Comparison of ENCODE assay signal across 18 mouse cellular contexts in genomic region chr2:140200713-140201112, GRCm38 (mm10). TPM values are rescaled to one million over a fixed set of nuclear protein-coding genes. Genes with fewer than 3 reads are reported as not detected.
DNase-seq lines count a peak whose midpoint lies in the region; ATAC-seq and TF ChIP-seq lines count a peak whose summit lies in the region.
"Had no signal": no experiment of that assay in that cellular context is flagged by ENCODE, and none has a peak within 500 bp of the region (broad histone marks: within the 10 kb centered on the region; RNA-seq: fewer than 3 reads in every experiment).

No protein-coding gene starts in this region.

- peaks cover 9% of the 10 kb centered on the region; the same call in 1 of the 2 replicates for H3K36me3 ChIP-seq in heart, adult 2 months (ENCODE audit: control insufficient read depth, insufficient read depth, low read length)
- H3K36me3 ChIP-seq in lung, embryonic 14.5 days (ENCODE audit: insufficient read depth): peaks cover 39% of the 10 kb centered on the region

- no peak for DNase-seq in heart, adult 2 months
- DNase-seq in heart, adult 8-10 months (ENCODE audit: low spot score): no peak
- peak; percentile 34 for DNase-seq in lung, embryonic 14.5 days
- DNase-seq in lung, postnatal 14 days: no peak
- no peak for DNase-seq in Patski (ENCODE audit: low read depth, low spot score)
- DNase-seq in spleen, postnatal 14 days (ENCODE audit: low spot score in 2 of 2): no peak
- DNase-seq: adrenal gland, postnatal 25 days; cerebellum, adult 11 months; kidney, postnatal 25 days; right cerebral cortex, postnatal 4 days had no signal

- TF ChIP-seq EP300 in heart, adult 2 months (IDR thresholded peaks at IDR 0.05; ENCODE audit: insufficient read depth, low read depth, low read length): no peak

- intact Hi-C loops in heart, adult 2 months (cut with DNase I): loop anchor here (5.0 kb wide), 1 partner anchor 227 kb away; no protein-coding TSS in a partner anchor

- no peak overlapping the region for H3K4me3 ChIP-seq in heart, adult 2 months
- no peak overlapping the region for H3K4me3 ChIP-seq in lung, embryonic 14.5 days (ENCODE audit: low read depth, low read length)
- H3K4me3 ChIP-seq: limb, embryonic 12.5 days; midbrain, embryonic 10.5 days had no signal

- POLR2A ChIA-PET in Patski (lab: Charles Lee): no interaction called here

- CTCF ChIA-PET in Patski (lab: Charles Lee): interaction anchor here (1.3 kb wide), 1 partner anchor 22 kb away, joined by 3 read pairs; no protein-coding TSS in a partner anchor

- H3K4me2 ChIP-seq in lung, embryonic 14.5 days: no peak overlapping the region
- H3K4me2 ChIP-seq: limb, embryonic 12.5 days had no signal

- no peak overlapping the region for H3K27ac ChIP-seq in heart, adult 2 months
- H3K27ac ChIP-seq in lung, embryonic 14.5 days (ENCODE audit: low read depth): no peak overlapping the region
- H3K27ac ChIP-seq: limb, embryonic 12.5 days; midbrain, embryonic 10.5 days had no signal

- no peak for TF ChIP-seq POLR2A in heart, adult 2 months (IDR thresholded peaks at IDR 0.05; ENCODE audit: insufficient read depth, low read depth, low read length)

- no peaks in the 10 kb centered on the region for H3K79me2 ChIP-seq in heart, adult 2 months (replicated peaks; ENCODE audit: control insufficient read depth, insufficient read depth, low read length)

- WGBS in heart, adult 2 months: 88% methylated on average over 2 of the region's 2 CpGs
- WGBS in lung, embryonic 14.5 days: 58% methylated on average over 2 of the region's 2 CpGs

- H3K9me3 ChIP-seq in lung, embryonic 14.5 days (ENCODE audit: low read depth, low read length): no peaks in the 10 kb centered on the region
- H3K9me3 ChIP-seq: limb, embryonic 12.5 days; midbrain, embryonic 10.5 days had no signal

- no peak overlapping the region for H3K9ac ChIP-seq in heart, adult 2 months (ENCODE audit: low read depth, low read length)
- H3K9ac ChIP-seq in lung, embryonic 14.5 days: no peak overlapping the region
- H3K9ac ChIP-seq: limb, embryonic 12.5 days had no signal

- no peaks in the 10 kb centered on the region for H3K4me1 ChIP-seq in heart, adult 2 months (ENCODE audit: control insufficient read depth, insufficient read depth, low read length)
- no peaks in the 10 kb centered on the region for H3K4me1 ChIP-seq in lung, embryonic 14.5 days (ENCODE audit: insufficient read depth)
- H3K4me1 ChIP-seq: limb, embryonic 12.5 days; midbrain, embryonic 10.5 days had no signal

- in situ Hi-C loops in Patski (cut with MboI; ENCODE audit: low pct_unique_long_range_greater_than_20kb): no loop called here

- no peaks in the 10 kb centered on the region for H3K27me3 ChIP-seq in heart, adult 2 months (ENCODE audit: control insufficient read depth, insufficient read depth, low read length)
- H3K27me3 ChIP-seq in lung, embryonic 14.5 days (ENCODE audit: insufficient read depth, low read length): no peaks in the 10 kb centered on the region
- H3K27me3 ChIP-seq in Patski: no peaks in the 10 kb centered on the region
- H3K27me3 ChIP-seq: limb, embryonic 12.5 days had no signal

- ATAC-seq in lung, embryonic 14.5 days (ENCODE audit: insufficient read depth): no peak
- no peak for ATAC-seq in Patski
- 0 out of 2 replicates have a peak, but pooled peaks have one; percentile 45 for ATAC-seq in common myeloid progenitor, adult 5-6 weeks (replicated peaks; ENCODE audit: low read depth, poor library complexity, severe bottlenecking)

- peak; percentile 49 for TF ChIP-seq CTCF in heart, adult 2 months (IDR thresholded peaks at IDR 0.05)
- TF ChIP-seq CTCF in lung, embryonic 14.5 days (IDR thresholded peaks at IDR 0.05; ENCODE audit: low read depth): peak; percentile 28
- TF ChIP-seq CTCF in Patski (IDR thresholded peaks at IDR 0.05): peak; percentile 39

RNA-seq across cellular contexts. Expression of gene Ndufaf5, which starts 30.3 kb away (rescaled TPM):
- total RNA-seq in heart, adult 2 months (2021): 10 to 100 TPM; 29.7 to 35.3 TPM
- 10.5 and 15.2 TPM in 2 replicates for polyA plus RNA-seq in heart, adult 2 months (2012; rRNA removed)
- 10 to 100 TPM; 31.2 to 35.0 (median 32.6) TPM for total RNA-seq in heart, adult 8-10 months (2022)
- polyA plus RNA-seq in lung, embryonic 14.5 days (2014; fragmentation: Nextera tagmentation; extraction: Ambion mirVana): 22.6 and 24.9 TPM in 2 replicates
- 49.2 TPM for polyA plus RNA-seq in Patski (2021)
- total RNA-seq in common myeloid progenitor, adult 5-6 weeks (2017): 23.1 and 34.8 TPM in 2 replicates

RNA-seq across cellular contexts. Expression of gene Esf1, which starts 30.3 kb away (rescaled TPM):
- 10 to 100 TPM; 12.2 TPM for total RNA-seq in heart, adult 2 months (2021)
- polyA plus RNA-seq in heart, adult 2 months (2012; rRNA removed): 1.1 and 2.2 TPM in 2 replicates
- total RNA-seq in heart, adult 8-10 months (2022): 10 to 100 TPM in 3 of 4 experiments, 1 to 10 TPM in 1; 9.7 to 13.2 (median 11.7) TPM
- 28.0 and 28.1 TPM in 2 replicates for polyA plus RNA-seq in lung, embryonic 14.5 days (2014; fragmentation: Nextera tagmentation; extraction: Ambion mirVana)
- polyA plus RNA-seq in Patski (2021): 26.1 TPM
- total RNA-seq in common myeloid progenitor, adult 5-6 weeks (2017): 97.0 and 119 TPM in 2 replicates

RNA-seq across cellular contexts. Expression of gene Gm17374, which starts 48.9 kb away (rescaled TPM):
- not detected for total RNA-seq in heart, adult 2 months (2021)
- not detected in 2 replicates for polyA plus RNA-seq in heart, adult 2 months (2012; rRNA removed)
- not detected for total RNA-seq in heart, adult 8-10 months (2022)
- polyA plus RNA-seq in lung, embryonic 14.5 days (2014; fragmentation: Nextera tagmentation; extraction: Ambion mirVana): not detected in 2 replicates
- not detected for polyA plus RNA-seq in Patski (2021)
- total RNA-seq in common myeloid progenitor, adult 5-6 weeks (2017): not detected in 2 replicates
- total RNA-seq: adrenal gland, postnatal 25 days; heart, postnatal 25 days; layer of hippocampus, postnatal 25 days had no signal
- polyA plus RNA-seq: embryonic facial prominence, embryonic 14.5 days; forebrain, embryonic 11.5 days; limb, embryonic 12.5 days; liver, embryonic 16.5 days; midbrain, embryonic 10.5 days had no signal
